Mouse (Mus musculus): ENCODE data around the gene Hes7.

DNA sequence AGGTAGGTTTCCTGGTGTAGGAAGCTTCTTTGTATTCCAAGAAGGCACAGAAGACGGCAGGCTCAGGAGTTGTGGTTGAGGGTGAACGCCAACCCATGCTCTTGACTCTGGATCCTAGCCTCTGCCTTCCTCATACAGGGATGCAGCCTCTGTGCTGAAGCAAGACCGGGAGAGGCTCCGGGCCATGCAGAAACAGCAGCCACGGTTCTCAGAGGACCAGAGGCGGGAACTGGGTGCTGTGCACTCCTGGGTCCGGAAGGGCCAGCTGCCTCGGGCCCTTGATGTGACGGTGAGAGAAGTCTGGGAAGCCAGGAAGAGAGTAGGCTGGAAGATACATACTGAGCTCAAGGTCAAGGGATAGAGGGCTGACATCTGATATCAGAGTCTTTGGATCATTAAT is 12.0 kb upstream of the Hes7 start:
- TF ChIP-seq POLR2A (IDR thresholded peaks at IDR 0.05; ENCODE audit: control insufficient read depth, extremely low read depth, insufficient read depth, low read length, poor library complexity) (no peak), CTCF (IDR thresholded peaks at IDR 0.05; ENCODE audit: borderline replicate concordance, control insufficient read depth, extremely low read depth, insufficient read depth, low read length, poor library complexity) (no peak)

Data from thymus, adult 2 months (tissue).